Mouse (Mus musculus): Measurements from ENCODE around the gene Krt88.

DNA sequence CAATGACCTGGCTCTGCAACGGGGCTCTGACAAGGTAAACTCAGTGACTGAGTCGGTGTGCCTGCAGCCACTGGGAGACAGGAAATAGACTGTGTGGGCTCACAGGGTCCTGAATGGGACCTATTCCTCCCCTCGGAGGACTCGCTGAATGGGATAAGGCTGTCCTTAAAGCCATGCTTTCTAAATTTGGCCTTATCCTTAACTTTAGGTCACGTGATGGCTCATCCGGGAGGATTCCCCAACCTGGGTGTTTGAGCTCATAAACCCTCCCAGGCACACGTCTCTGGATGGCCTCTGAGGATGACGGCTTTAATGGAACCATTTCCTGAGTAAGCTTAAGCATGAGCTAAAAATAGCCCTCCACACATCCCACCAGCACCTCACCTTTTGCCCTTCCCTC lies 45.2 kb downstream of the Krt88 start:
- TF ChIP-seq POLR2A (IDR thresholded peaks at IDR 0.05; ENCODE audit: low read depth, low read length) (no peak), CTCF (IDR thresholded peaks at IDR 0.05; ENCODE audit: extremely low read depth, insufficient read depth, insufficient read length, insufficient replicate concordance) (no peak)
